Mouse (Mus musculus) intestine, postnatal 0 days (tissue): Measurements from ENCODE around the gene Npnt. TPM values are rescaled to one million over a fixed set of nuclear protein-coding genes. Genes with fewer than 3 reads are reported as not detected.

Experiments
- ATAC-seq: fragments of 200-750 bp; cut with Nextera tagmentation; 2 replicates; pipeline ENCODE4 v1.8.0; 2017; ENCODE audit warnings: mild to moderate bottlenecking, moderate TSS enrichment, moderate library complexity
- H3K27ac ChIP-seq: fragments of 300-500 bp; sonication (generic); 2 replicates; pipeline ENCODE4 v1.5.1; 2014; ENCODE audit warnings: mild to moderate bottlenecking, low read depth, low read length, moderate library complexity
- H3K27me3 ChIP-seq: fragments of 300-500 bp; sonication (generic); replicated peaks from 2 replicates; pipeline ENCODE4 v1.6.1; 2014; ENCODE audit warnings: low read length, mixed read lengths; ENCODE audit not compliant: control insufficient read depth, insufficient read depth
- H3K36me3 ChIP-seq: fragments of 300-500 bp; sonication (generic); 2 replicates; pipeline ENCODE4 v1.6.1; 2014; ENCODE audit warnings: mild to moderate bottlenecking, moderate library complexity; ENCODE audit not compliant: control insufficient read depth, insufficient read depth
- H3K4me1 ChIP-seq: fragments of 300-500 bp; sonication (generic); replicated peaks from 2 replicates; pipeline ENCODE4 v1.6.1; 2014; ENCODE audit warnings: antibody characterized with exemption, low read length, mixed read lengths; ENCODE audit not compliant: control insufficient read depth, insufficient read depth
- H3K4me2 ChIP-seq: fragments of 300-500 bp; sonication (generic); replicated peaks from 2 replicates; pipeline ENCODE4 v1.6.1; 2014; ENCODE audit warnings: low read depth, mild to moderate bottlenecking, moderate library complexity
- H3K4me3 ChIP-seq: fragments of 300-500 bp; sonication (generic); 2 replicates; pipeline ENCODE4 v1.5.1; 2014; ENCODE audit warnings: low read depth, low read length
- H3K9ac ChIP-seq: fragments of 300-500 bp; sonication (generic); 2 replicates; pipeline ENCODE4 v1.6.1; 2014; ENCODE audit warnings: mild to moderate bottlenecking, low read depth, low read length
- H3K9me3 ChIP-seq: fragments of 300-500 bp; sonication (generic); 2 replicates; pipeline ENCODE4 v1.6.1; 2016; ENCODE audit warnings: mixed run types; ENCODE audit not compliant: control insufficient read depth
- CTCF ChIP-seq: sonication (generic); IDR thresholded peaks from 2 replicates; pipeline ENCODE4 v1.5.1; 2016; ENCODE audit warnings: low read depth, mild to moderate bottlenecking, control low read depth, antibody characterized with exemption, moderate library complexity
- WGBS: fragments of 180-500 bp; shearing (Covaris S2); extraction: QIAGEN DNeasy Blood & Tissue Kit; methylation state at CpG from one replicate; pipeline ENCODE4 v1.1.7; 2014; 5-methylcytosine and 5-hydroxymethylcytosine counted together
- polyA plus RNA-seq: library from polyadenylated mRNA; unstranded; fragments of >200 nt; fragmentation: Nextera tagmentation; extraction: Ambion mirVana; gene quantifications from 2 replicates; pipeline ENCODE4 v1.2.1, GENCODE M21; 2015

The Npnt gene
- polyA plus RNA-seq, 1 experiment from 2014 or later, result 38.7 TPM

DNA sequence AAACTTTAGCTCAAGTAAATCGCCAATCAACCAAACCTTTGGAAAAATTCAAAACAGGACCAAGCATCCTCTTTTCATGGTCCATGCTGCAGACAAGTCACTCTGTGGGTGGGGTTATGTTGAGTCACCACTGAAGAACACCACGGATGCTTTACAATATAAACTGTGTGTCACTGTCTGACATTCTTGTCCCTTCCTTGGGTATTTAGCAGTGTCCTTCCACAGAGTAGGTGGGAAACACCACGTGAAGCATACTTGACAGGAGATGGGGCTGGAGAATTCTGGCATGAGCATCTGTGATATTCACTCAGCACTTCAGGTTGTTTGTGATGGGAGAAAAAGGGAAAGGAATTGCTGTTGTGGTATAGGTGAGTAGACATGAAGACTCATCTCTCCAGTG is 83.1 kb downstream of the Npnt start:
- no peak for TF ChIP-seq CTCF
- WGBS, result 70% methylated on average over 3 of the region's 3 CpGs
- no peaks in the 10 kb centered on the region for H3K36me3 ChIP-seq
- no peak for ATAC-seq
- H3K27ac ChIP-seq, result no peak overlapping the region
- H3K9ac ChIP-seq, result no peak overlapping the region
- H3K4me2 ChIP-seq, result no peak overlapping the region
- H3K4me1 ChIP-seq, result no peaks in the 10 kb centered on the region
- no peaks in the 10 kb centered on the region for H3K27me3 ChIP-seq
- no peaks in the 10 kb centered on the region for H3K9me3 ChIP-seq
- H3K4me3 ChIP-seq, result no peak overlapping the region

DNA sequence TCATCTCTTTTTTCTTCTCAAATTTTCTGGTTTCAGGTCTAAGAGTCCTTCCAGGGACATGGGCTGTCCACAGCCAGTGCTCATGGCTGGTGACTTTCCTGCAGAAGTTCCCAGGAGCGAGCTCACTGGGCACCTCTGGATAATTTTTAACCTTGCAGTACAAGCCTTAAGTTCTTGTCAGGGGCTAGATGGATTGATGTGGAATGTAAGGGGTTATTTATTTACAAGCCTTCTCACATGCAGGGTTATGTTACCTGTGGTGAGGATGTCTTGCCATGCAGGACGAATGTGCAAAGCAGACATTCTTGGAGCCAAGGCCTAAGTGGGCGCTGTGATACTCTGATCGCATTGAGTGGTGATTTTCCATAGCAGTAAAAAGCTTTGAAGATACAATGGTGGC is 84.5 kb downstream of the Npnt start:
- Histone ChIP-seq H3K27me3 (no peaks in the 10 kb centered on the region), H3K4me2 (no peak overlapping the region), H3K36me3 (no peaks in the 10 kb centered on the region), H3K4me1 (no peaks in the 10 kb centered on the region), H3K27ac (no peak overlapping the region), H3K9me3 (no peaks in the 10 kb centered on the region), H3K4me3 (no peak overlapping the region), H3K9ac (no peak overlapping the region)
- ATAC-seq, result no peak
- no peak for TF ChIP-seq CTCF
- WGBS, result 69% methylated on average over 4 of the region's 4 CpGs

DNA sequence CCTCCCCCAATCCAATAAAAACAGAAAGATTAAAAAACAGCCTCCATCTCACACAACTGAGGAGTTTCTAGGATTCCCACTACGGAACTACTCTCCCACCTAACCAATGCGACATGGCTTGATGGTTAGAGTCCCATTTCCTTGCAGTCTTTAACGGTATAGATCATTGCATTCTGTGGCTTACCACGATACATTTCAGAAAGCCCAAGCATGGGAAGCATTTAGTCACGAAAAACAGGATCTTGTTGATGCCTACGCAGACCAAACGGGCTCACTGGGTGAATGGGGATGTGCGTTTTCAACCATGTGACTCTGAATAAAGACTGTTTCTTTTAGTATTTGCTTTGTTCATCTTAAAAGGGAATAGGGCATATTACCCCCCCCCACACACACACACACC is 85.1 kb downstream of the Npnt start:
- Histone ChIP-seq H3K4me2 (no peak overlapping the region), H3K27ac (no peak overlapping the region), H3K36me3 (no peaks in the 10 kb centered on the region), H3K27me3 (no peaks in the 10 kb centered on the region), H3K4me1 (no peaks in the 10 kb centered on the region), H3K9me3 (no peaks in the 10 kb centered on the region), H3K9ac (no peak overlapping the region), H3K4me3 (no peak overlapping the region)
- ATAC-seq, result no peak
- whole genome bisulfite sequencing, result 83% methylated on average over 8 of the region's 8 CpGs
- no peak for TF ChIP-seq CTCF

DNA sequence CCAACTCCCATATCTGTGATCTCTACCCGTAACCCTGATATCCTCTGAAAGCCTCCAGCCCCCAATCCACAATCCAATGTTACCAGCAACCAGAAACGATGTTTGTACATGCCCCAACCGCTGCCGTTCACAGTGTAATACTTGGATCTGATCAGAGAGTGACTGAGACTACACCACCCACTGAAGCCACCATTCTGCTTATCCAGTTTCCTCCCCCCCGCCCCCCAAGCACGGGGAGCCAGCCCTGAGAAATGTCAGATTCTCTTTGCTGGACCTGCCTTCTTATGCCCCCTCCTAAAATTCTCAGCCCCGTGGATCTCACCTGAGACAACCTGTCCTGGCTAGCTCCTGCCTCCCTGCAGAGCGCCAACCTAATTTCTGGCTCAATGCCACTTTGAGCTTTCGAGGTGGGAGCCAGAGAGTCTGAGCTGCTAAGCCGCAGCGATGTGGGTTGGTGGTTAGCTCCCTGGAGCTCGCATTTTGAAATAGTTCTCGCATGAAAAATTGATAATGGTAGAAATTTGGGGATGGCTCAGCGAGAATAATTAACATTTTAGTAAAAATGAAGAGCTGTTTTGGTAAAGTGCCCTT is 85.7 kb downstream of the Npnt start:
- no peaks in the 10 kb centered on the region for H3K27me3 ChIP-seq
- no peaks in the 10 kb centered on the region for H3K4me1 ChIP-seq
- no peak for TF ChIP-seq CTCF
- H3K9ac ChIP-seq, result no peak overlapping the region
- no peak overlapping the region for H3K4me2 ChIP-seq
- H3K36me3 ChIP-seq, result no peaks in the 10 kb centered on the region
- H3K9me3 ChIP-seq, result no peaks in the 10 kb centered on the region
- H3K27ac ChIP-seq, result no peak overlapping the region
- 77% methylated on average over 14 of the region's 14 CpGs for WGBS
- ATAC-seq, result no peak
- no peak overlapping the region for H3K4me3 ChIP-seq

DNA sequence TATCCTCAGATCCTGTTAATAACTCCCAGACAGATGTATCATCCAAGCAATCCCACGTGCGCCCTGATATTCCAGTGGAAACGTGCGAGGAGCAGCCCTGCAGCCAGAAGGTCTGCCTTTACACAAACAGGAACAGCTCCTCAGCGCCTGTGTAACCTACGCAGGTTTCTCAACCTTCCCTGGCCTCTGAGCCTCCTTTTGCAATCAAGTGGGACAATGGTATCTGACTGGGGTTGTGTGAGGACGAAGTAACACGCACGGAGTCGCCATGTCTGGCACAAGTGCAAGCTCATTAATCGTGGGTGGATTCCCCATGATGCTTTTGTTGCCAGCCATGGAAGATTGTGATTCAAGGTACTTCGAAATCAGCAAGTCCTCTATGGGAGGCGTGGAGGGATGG is 86.2 kb downstream of the Npnt start:
- no peak overlapping the region for H3K4me3 ChIP-seq
- H3K9ac ChIP-seq, result no peak overlapping the region
- H3K4me1 ChIP-seq, result no peaks in the 10 kb centered on the region
- no peak overlapping the region for H3K27ac ChIP-seq
- no peaks in the 10 kb centered on the region for H3K9me3 ChIP-seq
- H3K27me3 ChIP-seq, result no peaks in the 10 kb centered on the region
- 64% methylated on average over 13 of the region's 13 CpGs for WGBS
- ATAC-seq, result no peak
- H3K36me3 ChIP-seq, result no peaks in the 10 kb centered on the region
- H3K4me2 ChIP-seq, result no peak overlapping the region
- no peak for TF ChIP-seq CTCF

DNA sequence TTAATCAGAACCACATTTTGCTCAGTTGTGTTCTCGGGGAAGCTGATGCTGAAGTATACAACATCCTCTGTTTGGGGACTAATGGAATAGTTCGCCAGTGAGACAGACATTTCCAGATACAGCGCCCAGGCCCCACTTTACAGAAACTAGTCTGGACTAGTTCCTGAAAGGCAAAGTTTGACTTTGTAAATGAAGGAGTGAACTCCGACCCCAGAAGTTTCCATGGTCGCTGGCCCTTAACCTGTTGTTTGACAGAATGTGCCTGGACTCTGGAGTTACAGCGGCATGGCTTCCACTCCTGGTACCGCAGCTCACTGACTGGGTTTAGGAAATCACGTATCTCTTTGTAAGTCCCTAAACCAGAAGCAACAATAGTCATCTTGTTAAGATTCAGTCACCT is 89.3 kb downstream of the Npnt start:
- WGBS, result 69% methylated on average over 8 of the region's 8 CpGs
- TF ChIP-seq CTCF, result no peak

DNA sequence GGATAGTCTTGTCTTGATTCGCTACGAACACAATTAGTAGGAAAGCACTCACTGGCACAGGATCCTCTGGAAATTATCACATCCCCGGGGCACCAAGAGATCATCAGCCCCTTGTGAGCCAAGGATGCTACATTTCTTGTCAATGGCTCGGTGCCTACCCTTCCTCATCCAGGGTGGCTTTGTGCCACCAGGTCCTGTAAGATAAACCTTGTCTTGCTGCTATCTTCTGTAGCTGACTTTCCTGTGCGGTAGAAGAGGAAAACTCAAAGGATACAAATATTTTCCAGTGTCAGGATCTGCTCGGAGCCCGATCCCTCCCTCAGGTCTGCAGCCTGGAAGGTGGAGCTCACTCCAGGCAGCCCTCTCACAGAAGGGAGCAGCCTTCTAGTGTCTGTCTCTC is 90.5 kb downstream of the Npnt start:
- no peaks in the 10 kb centered on the region for H3K27me3 ChIP-seq
- H3K27ac ChIP-seq, result no peak overlapping the region
- no peak for ATAC-seq
- TF ChIP-seq CTCF, result no peak
- H3K4me2 ChIP-seq, result no peak overlapping the region
- no peak overlapping the region for H3K4me3 ChIP-seq
- no peak overlapping the region for H3K9ac ChIP-seq
- WGBS, result 82% methylated on average over 7 of the region's 7 CpGs
- no peaks in the 10 kb centered on the region for H3K9me3 ChIP-seq
- no peaks in the 10 kb centered on the region for H3K36me3 ChIP-seq
- H3K4me1 ChIP-seq, result no peaks in the 10 kb centered on the region

More for the DNA sequence above, 89.3 kb downstream of the Npnt start:
- no peak for ATAC-seq
- no peaks in the 10 kb centered on the region for H3K9me3 ChIP-seq
- no peak overlapping the region for H3K4me2 ChIP-seq
- no peaks in the 10 kb centered on the region for H3K36me3 ChIP-seq
- no peak overlapping the region for H3K9ac ChIP-seq
- H3K4me3 ChIP-seq, result no peak overlapping the region
- H3K27ac ChIP-seq, result no peak overlapping the region
- H3K4me1 ChIP-seq, result no peaks in the 10 kb centered on the region
- no peaks in the 10 kb centered on the region for H3K27me3 ChIP-seq
